Mouse (Mus musculus) liver, postnatal 0 days (tissue): Measurements from ENCODE around the gene Pfas.

Experiments used
- CTCF ChIP-seq: sonication (generic); IDR thresholded peaks from 2 replicates; pipeline ENCODE4 v1.5.1; 2016; ENCODE audit warnings: antibody characterized with exemption, low read depth
- EP300 ChIP-seq: IDR thresholded peaks from 2 replicates; pipeline ENCODE4 v1.6.1; 2016; ENCODE audit warnings: antibody characterized with exemption, low read depth, mild to moderate bottlenecking

DNA sequence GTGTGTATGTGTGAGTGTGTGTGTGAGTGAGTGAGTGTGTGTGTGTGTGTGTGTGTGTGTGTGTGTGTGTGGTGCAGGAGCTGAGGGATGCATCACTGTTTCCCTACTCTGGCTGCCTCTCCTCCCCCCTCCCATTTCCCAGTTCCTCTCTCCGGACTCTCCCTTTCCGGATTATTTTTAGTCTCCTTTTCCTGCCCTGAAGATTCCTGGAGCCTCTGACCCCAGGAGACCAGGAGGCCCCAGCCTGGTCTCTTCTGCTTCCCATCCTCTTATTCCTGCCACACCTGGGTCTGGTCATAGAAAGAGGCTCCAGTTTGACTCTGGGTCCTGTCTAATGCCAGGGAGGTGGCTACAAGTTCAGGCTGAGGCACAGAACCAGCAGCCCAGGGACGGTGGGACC is 52.2 kb downstream of the Pfas start:
- TF ChIP-seq CTCF = no peak
- TF ChIP-seq EP300 = no peak
